Mouse (Mus musculus) heart, adult 2 months (tissue): ENCODE data around the gene Sult5a1.

ENCODE experiments used
- CTCF ChIP-seq: fragments of 200-600 bp; IDR thresholded peaks from 2 replicates; pipeline ENCODE4 v1.8.1; 2022; ENCODE audit warnings: antibody characterized with exemption, mild to moderate bottlenecking, moderate library complexity
- EP300 ChIP-seq: fragments of 200-500 bp; IDR thresholded peaks from 2 replicates; pipeline ENCODE4 v1.6.1; 2011; ENCODE audit warnings: low read depth, low read length, control low read depth; ENCODE audit not compliant: insufficient read depth
- POLR2A ChIP-seq: fragments of 200-500 bp; IDR thresholded peaks from 2 replicates; pipeline ENCODE4 v1.6.1; 2011; ENCODE audit warnings: mild to moderate bottlenecking, low read depth, low read length, control low read depth; ENCODE audit not compliant: insufficient read depth

DNA sequence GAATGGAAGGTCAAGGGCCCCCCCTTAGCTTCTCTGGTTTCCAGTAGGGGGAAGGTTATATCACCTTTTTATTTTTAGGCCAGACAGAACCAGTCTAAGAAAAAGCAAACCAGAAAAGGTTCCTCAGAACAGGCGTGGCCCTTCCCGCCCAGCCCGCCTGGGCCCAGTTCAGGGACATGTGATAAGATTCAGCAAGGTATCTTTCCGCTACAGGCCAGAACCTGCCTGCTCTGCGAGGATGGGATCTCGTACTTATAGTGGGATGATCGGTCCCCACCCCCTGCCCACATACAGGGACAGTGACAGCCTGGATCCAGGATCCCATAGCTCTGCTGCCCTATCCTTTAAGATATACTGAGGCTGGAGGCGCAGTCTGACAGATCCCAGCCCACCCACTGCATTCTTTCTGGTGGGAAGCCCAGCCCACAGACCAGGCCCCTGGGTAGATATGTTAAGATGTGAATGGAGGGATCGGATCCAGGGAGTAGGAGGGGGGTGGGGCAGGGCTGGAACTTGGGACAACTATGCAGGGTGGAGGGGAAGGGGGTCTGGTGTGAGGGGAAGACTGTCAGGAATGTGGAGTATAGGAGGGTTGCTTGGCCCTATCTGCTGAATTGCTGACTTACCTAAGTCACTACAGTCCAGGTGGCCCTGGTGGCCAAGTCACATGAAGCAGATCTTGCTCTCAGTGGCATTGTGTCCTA lies 1.9 kb downstream of the Sult5a1 start:
- TF ChIP-seq CTCF (no peak), POLR2A (no peak), EP300 (no peak)
